Mouse (Mus musculus): Measurements from ENCODE around the gene Enam. TPM values are rescaled to one million over a fixed set of nuclear protein-coding genes. Genes with fewer than 3 reads are reported as not detected.

Gene Enam
- not detected in 2 replicates for polyA plus RNA-seq (2014; fragmentation: Nextera tagmentation; extraction: Ambion mirVana)

- no peaks in the 10 kb centered on the region for H3K4me1 ChIP-seq (replicated peaks; ENCODE audit: control insufficient read depth, insufficient read depth, low read length)
- H3K27me3 ChIP-seq (ENCODE audit: control insufficient read depth, insufficient read depth, low read length): no peaks in the 10 kb centered on the region
- ATAC-seq (replicated peaks; ENCODE audit: low FRiP score): no peak
- no peak within 1 kb of the TSS for H3K4me3 ChIP-seq (ENCODE audit: low read depth, low read length)
- no peaks in the 10 kb centered on the region for H3K36me3 ChIP-seq (ENCODE audit: control insufficient read depth, insufficient read depth, low read length)
- H3K9me3 ChIP-seq (ENCODE audit: control insufficient read depth, low read length): no peaks in the 10 kb centered on the region
- no peak for DNase-seq (ENCODE audit: low spot score)
- no peak within 1 kb of the TSS for H3K4me2 ChIP-seq (ENCODE audit: low read depth, low read length, severe bottlenecking)
- no peak within 1 kb of the TSS for H3K27ac ChIP-seq (ENCODE audit: low read depth, low read length)
- H3K9ac ChIP-seq (ENCODE audit: low read length): no peak within 1 kb of the TSS
Observed at GRCm38 (mm10) chr5:88487675-88488074, at the start of gene Enam. Gene Enam, plus strand, starts transcription at chr5:88487975.

GRCm38 (mm10) chr5:88455691-88456090 is 32.1 kb upstream of the Enam start, which contains the start of gene Ambn:
Gene Ambn, plus strand, starts transcription at chr5:88455991.
- no peak within 1 kb of the TSS for H3K27ac ChIP-seq (ENCODE audit: low read depth, low read length)
- WGBS: 83% methylated on average over 3 of the region's 3 CpGs
- ATAC-seq (replicated peaks; ENCODE audit: low FRiP score) (no peak), DNase-seq (ENCODE audit: low spot score) (no peak)
- H3K9ac ChIP-seq (ENCODE audit: low read length): no peak within 1 kb of the TSS
- H3K9me3 ChIP-seq (ENCODE audit: control insufficient read depth, low read length): no peaks in the 10 kb centered on the region
- no peaks in the 10 kb centered on the region for H3K27me3 ChIP-seq (ENCODE audit: control insufficient read depth, insufficient read depth, low read length)
- H3K4me1 ChIP-seq (replicated peaks; ENCODE audit: control insufficient read depth, insufficient read depth, low read length): no peaks in the 10 kb centered on the region
- no peaks in the 10 kb centered on the region for H3K36me3 ChIP-seq (ENCODE audit: control insufficient read depth, insufficient read depth, low read length)
- no peak within 1 kb of the TSS for H3K4me3 ChIP-seq (ENCODE audit: low read depth, low read length)
- H3K4me2 ChIP-seq (ENCODE audit: low read depth, low read length, severe bottlenecking): no peak within 1 kb of the TSS

GRCm38 (mm10) chr5:88467471-88467870 is 20.3 kb upstream of the Enam start:
- Histone ChIP-seq H3K36me3 (ENCODE audit: control insufficient read depth, insufficient read depth, low read length) (no peaks in the 10 kb centered on the region), H3K9ac (ENCODE audit: low read length) (no peak overlapping the region), H3K4me2 (ENCODE audit: low read depth, low read length, severe bottlenecking) (no peak overlapping the region), H3K4me3 (ENCODE audit: low read depth, low read length) (no peak overlapping the region), H3K9me3 (ENCODE audit: control insufficient read depth, low read length) (no peaks in the 10 kb centered on the region), H3K4me1 (replicated peaks; ENCODE audit: control insufficient read depth, insufficient read depth, low read length) (no peaks in the 10 kb centered on the region), H3K27ac (ENCODE audit: low read depth, low read length) (no peak overlapping the region), H3K27me3 (ENCODE audit: control insufficient read depth, insufficient read depth, low read length) (no peaks in the 10 kb centered on the region)
- DNase-seq (ENCODE audit: low spot score) (no peak), ATAC-seq (replicated peaks; ENCODE audit: low FRiP score) (no peak)
- 77% methylated on average over 2 of the region's 2 CpGs for WGBS

GRCm38 (mm10) chr5:88468807-88469704 is 18.7 kb upstream of the Enam start:
- Histone ChIP-seq H3K9me3 (ENCODE audit: control insufficient read depth, low read length) (no peaks in the 10 kb centered on the region), H3K27ac (ENCODE audit: low read depth, low read length) (no peak overlapping the region), H3K36me3 (ENCODE audit: control insufficient read depth, insufficient read depth, low read length) (no peaks in the 10 kb centered on the region), H3K4me3 (ENCODE audit: low read depth, low read length) (no peak overlapping the region), H3K4me2 (ENCODE audit: low read depth, low read length, severe bottlenecking) (no peak overlapping the region), H3K27me3 (ENCODE audit: control insufficient read depth, insufficient read depth, low read length) (no peaks in the 10 kb centered on the region), H3K4me1 (replicated peaks; ENCODE audit: control insufficient read depth, insufficient read depth, low read length) (no peaks in the 10 kb centered on the region), H3K9ac (ENCODE audit: low read length) (no peak overlapping the region)
- no peak for DNase-seq (ENCODE audit: low spot score)
- WGBS: 94% methylated on average over 4 of the region's 4 CpGs
- ATAC-seq (replicated peaks; ENCODE audit: low FRiP score): no peak

- DNase-seq (ENCODE audit: low spot score) (no peak), ATAC-seq (replicated peaks; ENCODE audit: low FRiP score) (no peak)
- H3K4me2 ChIP-seq (ENCODE audit: low read depth, low read length, severe bottlenecking): no peak overlapping the region
- WGBS: 86% methylated on average over 2 of the region's 2 CpGs
- no peaks in the 10 kb centered on the region for H3K27me3 ChIP-seq (ENCODE audit: control insufficient read depth, insufficient read depth, low read length)
- no peaks in the 10 kb centered on the region for H3K4me1 ChIP-seq (replicated peaks; ENCODE audit: control insufficient read depth, insufficient read depth, low read length)
- H3K4me3 ChIP-seq (ENCODE audit: low read depth, low read length): no peak overlapping the region
- no peaks in the 10 kb centered on the region for H3K9me3 ChIP-seq (ENCODE audit: control insufficient read depth, low read length)
- H3K36me3 ChIP-seq (ENCODE audit: control insufficient read depth, insufficient read depth, low read length): no peaks in the 10 kb centered on the region
- H3K27ac ChIP-seq (ENCODE audit: low read depth, low read length): no peak overlapping the region
- no peak overlapping the region for H3K9ac ChIP-seq (ENCODE audit: low read length)
Observed at GRCm38 (mm10) chr5:88489004-88489403, 1.2 kb downstream of the Enam start.

- Histone ChIP-seq H3K36me3 (ENCODE audit: control insufficient read depth, insufficient read depth, low read length) (no peaks in the 10 kb centered on the region), H3K9me3 (ENCODE audit: control insufficient read depth, low read length) (no peaks in the 10 kb centered on the region), H3K4me3 (ENCODE audit: low read depth, low read length) (no peak overlapping the region), H3K9ac (ENCODE audit: low read length) (no peak overlapping the region), H3K27ac (ENCODE audit: low read depth, low read length) (no peak overlapping the region), H3K4me2 (ENCODE audit: low read depth, low read length, severe bottlenecking) (no peak overlapping the region), H3K27me3 (ENCODE audit: control insufficient read depth, insufficient read depth, low read length) (no peaks in the 10 kb centered on the region), H3K4me1 (replicated peaks; ENCODE audit: control insufficient read depth, insufficient read depth, low read length) (no peaks in the 10 kb centered on the region)
- DNase-seq (ENCODE audit: low spot score) (no peak), ATAC-seq (replicated peaks; ENCODE audit: low FRiP score) (0 out of 2 replicates have a peak, but pooled peaks have one; percentile 56)
- WGBS: 41% methylated on average over 5 of the region's 5 CpGs
Observed at GRCm38 (mm10) chr5:88491111-88491510, 3.3 kb downstream of the Enam start.

- ATAC-seq (replicated peaks; ENCODE audit: low FRiP score) (no peak), DNase-seq (ENCODE audit: low spot score) (no peak)
- WGBS: 86% methylated on average over 3 of the region's 3 CpGs
- H3K27me3 ChIP-seq (ENCODE audit: control insufficient read depth, insufficient read depth, low read length): no peaks in the 10 kb centered on the region
- no peaks in the 10 kb centered on the region for H3K36me3 ChIP-seq (ENCODE audit: control insufficient read depth, insufficient read depth, low read length)
- H3K27ac ChIP-seq (ENCODE audit: low read depth, low read length): no peak overlapping the region
- no peaks in the 10 kb centered on the region for H3K9me3 ChIP-seq (ENCODE audit: control insufficient read depth, low read length)
- no peak overlapping the region for H3K4me2 ChIP-seq (ENCODE audit: low read depth, low read length, severe bottlenecking)
- no peak overlapping the region for H3K4me3 ChIP-seq (ENCODE audit: low read depth, low read length)
- H3K4me1 ChIP-seq (replicated peaks; ENCODE audit: control insufficient read depth, insufficient read depth, low read length): no peaks in the 10 kb centered on the region
- H3K9ac ChIP-seq (ENCODE audit: low read length): no peak overlapping the region
Observed at GRCm38 (mm10) chr5:88499781-88500180, 12.0 kb downstream of the Enam start.

- H3K36me3 ChIP-seq (ENCODE audit: control insufficient read depth, insufficient read depth, low read length): no peaks in the 10 kb centered on the region
- ATAC-seq (replicated peaks; ENCODE audit: low FRiP score): no peak
Observed at GRCm38 (mm10) chr5:88508555-88508954, 20.8 kb downstream of the Enam start.

GRCm38 (mm10) chr5:88508990-88509389 is 21.2 kb downstream of the Enam start:
- Histone ChIP-seq H3K4me3 (ENCODE audit: low read depth, low read length) (no peak overlapping the region), H3K4me1 (replicated peaks; ENCODE audit: control insufficient read depth, insufficient read depth, low read length) (no peaks in the 10 kb centered on the region), H3K4me2 (ENCODE audit: low read depth, low read length, severe bottlenecking) (no peak overlapping the region), H3K27ac (ENCODE audit: low read depth, low read length) (no peak overlapping the region), H3K9me3 (ENCODE audit: control insufficient read depth, low read length) (no peaks in the 10 kb centered on the region), H3K9ac (ENCODE audit: low read length) (no peak overlapping the region), H3K27me3 (ENCODE audit: control insufficient read depth, insufficient read depth, low read length) (no peaks in the 10 kb centered on the region), H3K36me3 (ENCODE audit: control insufficient read depth, insufficient read depth, low read length) (no peaks in the 10 kb centered on the region)
- no peak for DNase-seq (ENCODE audit: low spot score)
- no peak for ATAC-seq (replicated peaks; ENCODE audit: low FRiP score)
- 70% methylated on average over 1 of the region's 1 CpGs for WGBS

More at GRCm38 (mm10) chr5:88508555-88508954, 20.8 kb downstream of the Enam start:
- H3K4me3 ChIP-seq (ENCODE audit: low read depth, low read length): no peak overlapping the region
- no peaks in the 10 kb centered on the region for H3K9me3 ChIP-seq (ENCODE audit: control insufficient read depth, low read length)
- WGBS: 73% methylated on average over 1 of the region's 1 CpGs
- no peak overlapping the region for H3K27ac ChIP-seq (ENCODE audit: low read depth, low read length)
- no peaks in the 10 kb centered on the region for H3K4me1 ChIP-seq (replicated peaks; ENCODE audit: control insufficient read depth, insufficient read depth, low read length)
- H3K27me3 ChIP-seq (ENCODE audit: control insufficient read depth, insufficient read depth, low read length): no peaks in the 10 kb centered on the region
- no peak overlapping the region for H3K9ac ChIP-seq (ENCODE audit: low read length)
- no peak overlapping the region for H3K4me2 ChIP-seq (ENCODE audit: low read depth, low read length, severe bottlenecking)
- no peak for DNase-seq (ENCODE audit: low spot score)
